Mouse (Mus musculus): ENCODE measurements around the gene Ptprd. TPM values are rescaled to one million over a fixed set of nuclear protein-coding genes. Genes with fewer than 3 reads are reported as not detected.

The Ptprd gene
- polyA plus RNA-seq, 1 experiment from 2014 or later: not detected

DNA sequence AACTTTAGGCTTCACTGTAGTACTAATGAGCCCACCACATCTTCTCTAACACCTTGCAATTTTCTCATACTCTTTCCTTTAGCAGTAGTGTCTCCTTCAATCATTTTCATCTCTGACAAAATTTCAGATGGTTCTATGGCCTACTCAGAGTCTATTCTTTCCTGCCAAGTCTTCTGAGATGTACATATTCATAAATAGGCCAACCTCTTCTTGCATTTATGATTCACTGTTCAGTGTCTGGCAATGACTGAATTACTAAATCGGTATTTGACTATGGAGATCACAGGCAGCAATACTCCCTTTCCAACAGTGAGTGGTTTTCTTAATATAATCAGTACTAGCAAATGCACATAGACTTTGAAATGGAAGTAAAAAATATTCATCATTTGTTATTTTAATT, 928.3 kb downstream of the Ptprd start:
- Histone ChIP-seq H3K36me3 (ENCODE audit: inconsistent target) (no peaks in the 10 kb centered on the region), H3K27ac (no peak overlapping the region), H3K4me3 (ENCODE audit: inconsistent target) (no peak overlapping the region), H3K79me2 (ENCODE audit: inconsistent target) (no peaks in the 10 kb centered on the region)
- 100% methylated on average over 1 of the region's 1 CpGs for WGBS (ENCODE audit: missing documents)

DNA sequence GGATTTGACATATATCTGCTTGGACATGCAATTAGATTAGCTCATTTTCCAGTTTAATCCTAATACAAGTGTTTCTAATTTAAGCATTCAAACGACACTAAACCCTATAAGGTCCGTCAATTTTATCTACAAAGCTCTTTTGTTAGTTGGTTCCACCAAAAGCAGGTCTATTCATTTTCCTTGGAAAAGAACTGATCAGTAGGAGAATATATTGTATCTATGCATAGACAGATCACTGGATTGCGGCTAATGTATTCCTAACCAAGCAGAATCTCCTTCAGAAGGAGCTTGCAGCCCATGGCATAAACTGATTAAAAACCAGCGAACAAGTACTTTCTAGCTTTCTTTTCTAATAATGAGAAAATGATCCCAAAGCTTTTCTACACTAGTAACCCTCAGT, 933.8 kb downstream of the Ptprd start:
- no peaks in the 10 kb centered on the region for H3K79me2 ChIP-seq (ENCODE audit: inconsistent target)
- no peak overlapping the region for H3K27ac ChIP-seq
- no peak overlapping the region for H3K4me3 ChIP-seq (ENCODE audit: inconsistent target)
- WGBS (ENCODE audit: missing documents): 93% methylated on average over 4 of the region's 4 CpGs
- H3K36me3 ChIP-seq (ENCODE audit: inconsistent target): no peaks in the 10 kb centered on the region

DNA sequence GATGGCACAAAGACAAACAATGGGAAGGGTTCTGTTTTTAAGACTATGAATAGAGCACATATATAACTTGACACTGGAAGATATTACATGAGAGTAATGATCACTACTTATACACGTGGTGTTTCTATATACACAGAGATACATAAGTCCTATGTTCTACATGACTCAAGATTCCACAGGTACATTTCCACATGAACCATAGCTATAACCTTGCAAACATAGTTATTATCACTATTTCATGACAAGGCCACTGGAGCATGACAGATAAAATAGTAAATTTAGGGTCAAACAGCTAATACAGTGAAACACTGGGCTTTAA, 951.8 kb downstream of the Ptprd start:
- no peaks in the 10 kb centered on the region for H3K79me2 ChIP-seq (ENCODE audit: inconsistent target)
- no peak overlapping the region for H3K4me3 ChIP-seq (ENCODE audit: inconsistent target)
- no peak overlapping the region for H3K27ac ChIP-seq
- WGBS (ENCODE audit: missing documents): 73% methylated on average over 1 of the region's 1 CpGs
- H3K36me3 ChIP-seq (ENCODE audit: inconsistent target): no peaks in the 10 kb centered on the region

DNA sequence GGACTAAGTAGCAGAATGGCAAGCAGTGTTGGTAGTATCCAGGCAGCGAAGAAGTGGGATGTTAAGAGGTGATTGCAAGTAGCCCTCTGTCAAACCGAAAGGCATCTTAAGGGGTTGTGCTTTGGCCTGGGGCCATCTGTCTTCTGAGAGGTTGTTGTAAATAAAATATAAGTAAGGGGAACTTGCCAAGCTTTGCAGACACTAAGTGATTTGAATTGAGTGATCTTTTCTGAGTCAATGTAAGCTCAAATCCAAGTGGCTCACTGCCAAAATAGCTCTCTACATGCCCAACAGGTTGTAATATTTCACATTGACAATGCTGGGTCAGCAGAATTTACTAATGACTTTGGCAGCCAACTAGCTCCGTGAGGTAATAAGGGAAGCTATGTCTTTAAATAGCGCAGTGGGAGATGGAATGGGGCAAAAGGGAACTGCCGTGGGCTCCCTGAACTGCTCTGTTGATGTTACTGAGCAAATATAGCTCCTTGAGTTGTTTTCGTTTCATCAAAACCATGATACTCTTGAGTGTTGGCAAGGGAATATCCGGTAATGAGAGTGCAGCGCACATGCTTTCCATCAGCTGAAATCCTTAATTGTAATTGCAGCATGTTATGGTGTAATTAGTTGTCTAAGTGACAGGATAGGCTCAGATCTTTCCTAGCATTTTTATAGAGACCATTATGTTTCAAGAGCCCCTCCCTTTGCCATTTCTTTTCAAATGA, 952.4 kb downstream of the Ptprd start:
- 41% methylated on average over 8 of the region's 8 CpGs for WGBS (ENCODE audit: missing documents)
- Histone ChIP-seq H3K36me3 (ENCODE audit: inconsistent target) (no peaks in the 10 kb centered on the region), H3K27ac (no peak overlapping the region), H3K79me2 (ENCODE audit: inconsistent target) (no peaks in the 10 kb centered on the region), H3K4me3 (ENCODE audit: inconsistent target) (no peak overlapping the region)

GRCm38 (mm10) chr4:77251188-77251587, 960.6 kb downstream of the Ptprd start:
- no peaks in the 10 kb centered on the region for H3K79me2 ChIP-seq (ENCODE audit: inconsistent target)
- no peaks in the 10 kb centered on the region for H3K36me3 ChIP-seq (ENCODE audit: inconsistent target)
- WGBS (ENCODE audit: missing documents): 76% methylated on average over 4 of the region's 4 CpGs
- H3K4me3 ChIP-seq (ENCODE audit: inconsistent target): no peak overlapping the region
- H3K27ac ChIP-seq: no peak overlapping the region

DNA sequence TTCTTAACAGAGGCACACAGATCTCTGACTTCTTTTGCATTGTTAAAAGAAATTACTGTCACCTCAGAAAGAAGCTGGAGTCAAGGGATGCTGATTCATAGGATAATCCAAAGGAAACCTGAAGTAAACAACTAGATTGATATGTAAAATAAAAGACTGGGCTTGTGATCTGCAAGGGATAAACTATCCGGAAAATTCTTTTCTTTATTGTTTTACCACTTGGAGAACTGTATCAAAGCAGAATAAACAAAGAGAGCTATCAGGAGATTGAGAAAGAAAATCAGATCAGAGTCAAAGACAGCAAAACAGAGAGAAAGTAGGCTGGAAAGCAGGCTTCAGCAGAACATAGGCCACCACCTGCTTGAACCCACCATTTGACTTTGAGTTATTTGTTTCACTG, 962.0 kb downstream of the Ptprd start:
- H3K4me3 ChIP-seq (ENCODE audit: inconsistent target): no peak overlapping the region
- no peak overlapping the region for H3K27ac ChIP-seq
- WGBS (ENCODE audit: missing documents): 83% methylated on average over 1 of the region's 1 CpGs
- no peaks in the 10 kb centered on the region for H3K36me3 ChIP-seq (ENCODE audit: inconsistent target)
- no peaks in the 10 kb centered on the region for H3K79me2 ChIP-seq (ENCODE audit: inconsistent target)

GRCm38 (mm10) chr4:77248918-77249317, 962.8 kb downstream of the Ptprd start:
- no peaks in the 10 kb centered on the region for H3K36me3 ChIP-seq (ENCODE audit: inconsistent target)
- 83% methylated on average over 1 of the region's 1 CpGs for WGBS (ENCODE audit: missing documents)
- no peaks in the 10 kb centered on the region for H3K79me2 ChIP-seq (ENCODE audit: inconsistent target)
- no peak overlapping the region for H3K27ac ChIP-seq
- H3K4me3 ChIP-seq (ENCODE audit: inconsistent target): no peak overlapping the region

- Histone ChIP-seq H3K4me3 (ENCODE audit: inconsistent target) (no peak overlapping the region), H3K79me2 (ENCODE audit: inconsistent target) (no peaks in the 10 kb centered on the region), H3K27ac (no peak overlapping the region), H3K36me3 (ENCODE audit: inconsistent target) (no peaks in the 10 kb centered on the region)
- WGBS (ENCODE audit: missing documents): 82% methylated on average over 6 of the region's 6 CpGs
Measured at GRCm38 (mm10) chr4:77241852-77242455, 969.8 kb downstream of the Ptprd start.

GRCm38 (mm10) chr4:77238144-77238543, 973.6 kb downstream of the Ptprd start:
- no peaks in the 10 kb centered on the region for H3K36me3 ChIP-seq (ENCODE audit: inconsistent target)
- no peak overlapping the region for H3K4me3 ChIP-seq (ENCODE audit: inconsistent target)
- H3K27ac ChIP-seq: no peak overlapping the region
- H3K79me2 ChIP-seq (ENCODE audit: inconsistent target): no peaks in the 10 kb centered on the region
- 71% methylated on average over 1 of the region's 1 CpGs for WGBS (ENCODE audit: missing documents)

GRCm38 (mm10) chr4:77233243-77233642, 978.5 kb downstream of the Ptprd start:
- H3K27ac ChIP-seq: no peak overlapping the region
- H3K79me2 ChIP-seq (ENCODE audit: inconsistent target): no peaks in the 10 kb centered on the region
- no peaks in the 10 kb centered on the region for H3K36me3 ChIP-seq (ENCODE audit: inconsistent target)
- 73% methylated on average over 2 of the region's 2 CpGs for WGBS (ENCODE audit: missing documents)
- no peak overlapping the region for H3K4me3 ChIP-seq (ENCODE audit: inconsistent target)

GRCm38 (mm10) chr4:77168866-77169265, 1042.9 kb downstream of the Ptprd start:
- Histone ChIP-seq H3K36me3 (ENCODE audit: inconsistent target) (no peaks in the 10 kb centered on the region), H3K27ac (no peak overlapping the region), H3K79me2 (ENCODE audit: inconsistent target) (no peaks in the 10 kb centered on the region), H3K4me3 (ENCODE audit: inconsistent target) (no peak overlapping the region)
- 88% methylated on average over 8 of the region's 8 CpGs for WGBS (ENCODE audit: missing documents)

- Histone ChIP-seq H3K79me2 (ENCODE audit: inconsistent target) (no peaks in the 10 kb centered on the region), H3K4me3 (ENCODE audit: inconsistent target) (no peak overlapping the region), H3K36me3 (ENCODE audit: inconsistent target) (no peaks in the 10 kb centered on the region), H3K27ac (no peak overlapping the region)
- 89% methylated on average over 3 of the region's 3 CpGs for WGBS (ENCODE audit: missing documents)
Measured at GRCm38 (mm10) chr4:77157601-77158000, 1054.2 kb downstream of the Ptprd start.

DNA sequence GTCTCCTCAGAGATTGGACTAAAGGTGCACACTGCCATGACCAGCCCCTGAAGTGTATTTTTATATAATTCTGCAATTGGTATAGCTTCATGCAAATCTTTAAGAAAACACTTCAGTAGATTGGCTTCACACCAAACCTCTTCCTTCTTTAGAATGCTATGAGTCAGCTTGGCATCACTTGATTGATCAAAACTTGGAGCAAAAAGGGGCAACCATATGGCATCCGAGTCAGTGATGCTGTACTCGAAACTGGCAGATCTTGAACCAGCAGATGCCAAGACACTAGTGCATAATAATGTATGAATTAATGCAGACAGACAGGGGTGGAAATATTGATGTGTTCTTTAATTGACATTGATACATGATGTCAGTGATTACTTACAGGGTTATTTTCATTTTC, 1056.2 kb downstream of the Ptprd start:
- Histone ChIP-seq H3K79me2 (ENCODE audit: inconsistent target) (no peaks in the 10 kb centered on the region), H3K4me3 (ENCODE audit: inconsistent target) (no peak overlapping the region)
- 91% methylated on average over 2 of the region's 2 CpGs for WGBS (ENCODE audit: missing documents)

DNA sequence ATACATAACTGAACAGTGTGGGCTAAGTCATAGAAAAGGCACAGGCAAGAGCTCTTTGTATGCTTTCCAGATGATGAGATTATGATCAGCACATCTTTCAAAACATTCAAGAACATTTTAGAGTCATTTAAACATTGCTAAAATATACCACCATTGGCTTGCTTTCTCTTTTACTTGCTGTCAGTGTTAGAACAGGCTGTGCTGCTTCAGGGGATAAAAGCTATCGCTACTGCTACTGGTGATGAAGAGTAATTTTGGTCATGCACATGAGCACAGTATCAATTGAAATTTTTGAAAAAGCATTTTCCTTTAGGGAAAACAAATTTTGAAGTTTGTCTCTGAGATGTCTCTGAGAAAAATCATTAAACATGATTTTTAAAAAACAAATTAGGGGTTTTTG, 1056.7 kb downstream of the Ptprd start:
- Histone ChIP-seq H3K4me3 (ENCODE audit: inconsistent target) (no peak overlapping the region), H3K79me2 (ENCODE audit: inconsistent target) (no peaks in the 10 kb centered on the region), H3K36me3 (ENCODE audit: inconsistent target) (no peaks in the 10 kb centered on the region), H3K27ac (no peak overlapping the region)
- 89% methylated on average over 1 of the region's 1 CpGs for WGBS (ENCODE audit: missing documents)

More for the DNA sequence above, 1056.2 kb downstream of the Ptprd start:
- Histone ChIP-seq H3K27ac (no peak overlapping the region), H3K36me3 (ENCODE audit: inconsistent target) (no peaks in the 10 kb centered on the region)

GRCm38 (mm10) chr4:77124852-77125251, 1086.9 kb downstream of the Ptprd start:
- H3K79me2 ChIP-seq (ENCODE audit: inconsistent target): no peaks in the 10 kb centered on the region
- H3K36me3 ChIP-seq (ENCODE audit: inconsistent target): no peaks in the 10 kb centered on the region
- H3K27ac ChIP-seq: no peak overlapping the region
- WGBS (ENCODE audit: missing documents): 17% methylated on average over 2 of the region's 2 CpGs
- H3K4me3 ChIP-seq (ENCODE audit: inconsistent target): no peak overlapping the region

- H3K4me3 ChIP-seq (ENCODE audit: inconsistent target): no peak overlapping the region
- H3K36me3 ChIP-seq (ENCODE audit: inconsistent target): no peaks in the 10 kb centered on the region
- no peaks in the 10 kb centered on the region for H3K79me2 ChIP-seq (ENCODE audit: inconsistent target)
- no peak overlapping the region for H3K27ac ChIP-seq
- WGBS (ENCODE audit: missing documents): 0% methylated on average over 1 of the region's 1 CpGs
Measured at GRCm38 (mm10) chr4:77110894-77111293, 1100.9 kb downstream of the Ptprd start.
